Mouse (Mus musculus) CH12.LX (cell line): ENCODE data around the gene B3glct.
A peak's percentile ranks its signal among the peaks of the same experiment; 100 is the strongest.

Source experiments
- CHD1 ChIP-seq: IDR thresholded peaks from 2 replicates; pipeline ENCODE4 v1.6.1; 2012; ENCODE audit warnings: low read depth, low read length, improper control_type of control experiment, inconsistent platforms
- E2F4 ChIP-seq: IDR thresholded peaks from 2 replicates; pipeline ENCODE4 v1.6.1; 2011; ENCODE audit warnings: low read depth, low read length, improper control_type of control experiment; ENCODE audit not compliant: insufficient replicate concordance
- IRF4 ChIP-seq: IDR thresholded peaks from 2 replicates; pipeline ENCODE4 v1.6.1; 2014; ENCODE audit warnings: low read depth, mild to moderate bottlenecking, inconsistent platforms, low read length, improper control_type of control experiment
- MAFK ChIP-seq: IDR thresholded peaks from 2 replicates; pipeline ENCODE4 v1.6.1; 2011; ENCODE audit warnings: low read length, improper control_type of control experiment; ENCODE audit not compliant: insufficient replicate concordance
- MAZ ChIP-seq: IDR thresholded peaks from 2 replicates; pipeline ENCODE4 v1.6.1; 2012; ENCODE audit warnings: low read depth, mild to moderate bottlenecking, inconsistent platforms, low read length, improper control_type of control experiment, moderate library complexity
- POLR2AphosphoS2 ChIP-seq: IDR thresholded peaks from 2 replicates; pipeline ENCODE4 v1.6.1; 2011; ENCODE audit warnings: low read depth, low read length, improper control_type of control experiment

- no peak for TF ChIP-seq MAZ
- TF ChIP-seq MAFK: no peak
- no peak for TF ChIP-seq E2F4
- peak; percentile 30; the same call in 1 of the 2 replicates for TF ChIP-seq CHD1
- TF ChIP-seq POLR2AphosphoS2: no peak
- TF ChIP-seq IRF4: no peak
These were observed 42.5 kb upstream of the B3glct start for GRCm38 (mm10) chr5:149635556-149635955.
